Mouse (Mus musculus) CH12.LX (cell line): ENCODE data around the gene Snrpd3. TPM values are rescaled to one million over a fixed set of nuclear protein-coding genes. Genes with fewer than 3 reads are reported as not detected.

Experiments used
- DNase-seq: peaks from one replicate; pipeline ENCODE4 v3.0.0-alpha.2; 2013; ENCODE audit errors: extremely low read depth
- H3K27ac ChIP-seq: 2 replicates; pipeline ENCODE4 v1.5.1; 2012; ENCODE audit warnings: low read depth, mild to moderate bottlenecking, control low read depth, moderate library complexity; ENCODE audit not compliant: insufficient read depth
- H3K27me3 ChIP-seq: replicated peaks from 2 replicates; pipeline ENCODE3; 2012; ENCODE audit warnings: inconsistent platforms
- H3K36me3 ChIP-seq, 2 experiments: replicated peaks in 1 of 2; 2 replicates each; pipeline versions ENCODE3 to v1.6.1; 2012; ENCODE audit warnings: inconsistent platforms in 1 of 2, low read length in 1 of 2, mild to moderate bottlenecking in 1 of 2, mixed read lengths in 1 of 2, moderate library complexity in 1 of 2; ENCODE audit not compliant: control insufficient read depth in 1 of 2, insufficient read depth in 1 of 2
- H3K4me1 ChIP-seq, 2 experiments: 2 replicates each; pipeline ENCODE4 v1.6.1; 2012; ENCODE audit warnings: inconsistent platforms in 1 of 2, moderate library complexity in 1 of 2; ENCODE audit not compliant: insufficient read depth in 2 of 2, control insufficient read depth in 1 of 2
- H3K4me2 ChIP-seq: 2 replicates; pipeline ENCODE4 v1.6.1; 2012; ENCODE audit warnings: low read depth, mild to moderate bottlenecking, control low read depth; ENCODE audit not compliant: poor library complexity, insufficient read depth, severe bottlenecking
- H3K4me3 ChIP-seq, 3 experiments: fragments of 150-350 bp in 1 of 3; sonication (generic) in 1 of 3; replicated peaks in 1 of 3; 2 replicates each; pipeline versions ENCODE3 to v1.5.1; 2011 to 2012; ENCODE audit warnings: low read depth in 2 of 3, low read length in 2 of 3, mild to moderate bottlenecking in 2 of 3, moderate library complexity in 2 of 3, control low read depth in 1 of 3, improper control_type of control experiment in 1 of 3, inconsistent platforms in 1 of 3, mixed read lengths in 1 of 3; ENCODE audit not compliant: poor library complexity in 1 of 3
- H3K79me2 ChIP-seq: replicated peaks from 2 replicates; pipeline ENCODE4 v1.6.1; 2012; ENCODE audit warnings: mild to moderate bottlenecking, moderate library complexity; ENCODE audit not compliant: control insufficient read depth, poor library complexity, insufficient read depth, severe bottlenecking; ENCODE audit errors: extremely low read depth
- H3K9ac ChIP-seq: 2 replicates; pipeline ENCODE4 v1.6.1; 2012; ENCODE audit warnings: low read depth, mild to moderate bottlenecking, control low read depth, moderate library complexity; ENCODE audit not compliant: insufficient read depth
- H3K9me3 ChIP-seq: replicated peaks from 2 replicates; pipeline ENCODE3; 2012; ENCODE audit warnings: low read length, inconsistent platforms, mixed read lengths
- BHLHE40 ChIP-seq: IDR thresholded peaks from 2 replicates; pipeline ENCODE4 v1.6.1; 2011; ENCODE audit warnings: mild to moderate bottlenecking, low read depth, low read length, improper control_type of control experiment
- CHD2 ChIP-seq: IDR thresholded peaks from 2 replicates; pipeline ENCODE4 v1.6.1; 2011; ENCODE audit warnings: low read length, improper control_type of control experiment
- CTCF ChIP-seq, 2 experiments: IDR thresholded peaks in 1 of 2; conservative IDR thresholded peaks in 1 of 2; 2 replicates each; pipeline ENCODE4 v1.5.1; 2011 to 2012; ENCODE audit warnings: low read depth in 2 of 2, low read length in 2 of 2, improper control_type of control experiment in 1 of 2, inconsistent platforms in 1 of 2, mild to moderate bottlenecking in 1 of 2, moderate library complexity in 1 of 2
- ELF1 ChIP-seq: IDR thresholded peaks from 2 replicates; pipeline ENCODE4 v1.6.1; 2014; ENCODE audit warnings: low read depth, mild to moderate bottlenecking, inconsistent platforms, low read length, improper control_type of control experiment
- EP300 ChIP-seq: IDR thresholded peaks from 2 replicates; pipeline ENCODE4 v1.6.1; 2011; ENCODE audit warnings: low read length, improper control_type of control experiment
- ETS1 ChIP-seq: conservative IDR thresholded peaks from 2 replicates; pipeline ENCODE4 v1.6.1; 2012; ENCODE audit warnings: low read depth, mild to moderate bottlenecking, inconsistent platforms, low read length, improper control_type of control experiment, moderate library complexity
- GABPA ChIP-seq: IDR thresholded peaks from 2 replicates; pipeline ENCODE4 v1.6.1; 2012; ENCODE audit warnings: low read depth, low read length, improper control_type of control experiment, inconsistent platforms; ENCODE audit not compliant: insufficient replicate concordance
- HCFC1 ChIP-seq: IDR thresholded peaks from 2 replicates; pipeline ENCODE4 v1.6.1; 2012; ENCODE audit warnings: low read depth, mild to moderate bottlenecking, inconsistent platforms, low read length, improper control_type of control experiment
- IRF4 ChIP-seq: IDR thresholded peaks from 2 replicates; pipeline ENCODE4 v1.6.1; 2014; ENCODE audit warnings: low read depth, mild to moderate bottlenecking, inconsistent platforms, low read length, improper control_type of control experiment
- JUND ChIP-seq: conservative IDR thresholded peaks from 2 replicates; pipeline ENCODE4 v1.6.1; 2011; ENCODE audit warnings: low read depth, low read length, improper control_type of control experiment
- MAFK ChIP-seq: IDR thresholded peaks from 2 replicates; pipeline ENCODE4 v1.6.1; 2011; ENCODE audit warnings: low read length, improper control_type of control experiment; ENCODE audit not compliant: insufficient replicate concordance
- MAX ChIP-seq: IDR thresholded peaks from 2 replicates; pipeline ENCODE4 v1.6.1; 2011; ENCODE audit warnings: low read length, improper control_type of control experiment
- MEF2A ChIP-seq: IDR thresholded peaks from 2 replicates; pipeline ENCODE4 v1.6.1; 2014; ENCODE audit warnings: low read depth, mild to moderate bottlenecking, inconsistent platforms, low read length, improper control_type of control experiment, borderline replicate concordance
- MXI1 ChIP-seq: IDR thresholded peaks from 2 replicates; pipeline ENCODE4 v1.6.1; 2011; ENCODE audit warnings: mild to moderate bottlenecking, low read depth, low read length, improper control_type of control experiment
- MYC ChIP-seq: IDR thresholded peaks from 2 replicates; pipeline ENCODE4 v1.6.1; 2011; ENCODE audit warnings: low read depth, mild to moderate bottlenecking, improper control_type of control experiment, low read length
- NELFE ChIP-seq: IDR thresholded peaks from 2 replicates; pipeline ENCODE4 v1.6.1; 2011; ENCODE audit warnings: low read depth, low read length, improper control_type of control experiment
- NRF1 ChIP-seq: IDR thresholded peaks from 2 replicates; pipeline ENCODE4 v1.6.1; 2014; ENCODE audit warnings: low read depth, mild to moderate bottlenecking, inconsistent platforms, low read length, improper control_type of control experiment, moderate library complexity
- POLR2A ChIP-seq: IDR thresholded peaks from 2 replicates; pipeline ENCODE4 v1.6.1; 2011; ENCODE audit warnings: low read depth, mild to moderate bottlenecking, improper control_type of control experiment, low read length
- POLR2AphosphoS2 ChIP-seq: IDR thresholded peaks from 2 replicates; pipeline ENCODE4 v1.6.1; 2011; ENCODE audit warnings: low read depth, low read length, improper control_type of control experiment
- RCOR1 ChIP-seq: conservative IDR thresholded peaks from 2 replicates; pipeline ENCODE4 v1.6.1; 2012; ENCODE audit warnings: low read depth, mild to moderate bottlenecking, inconsistent platforms, low read length, improper control_type of control experiment
- SIN3A ChIP-seq: IDR thresholded peaks from 2 replicates; pipeline ENCODE4 v1.6.1; 2012; ENCODE audit warnings: low read length, improper control_type of control experiment, inconsistent platforms
- SMC3 ChIP-seq: IDR thresholded peaks from 2 replicates; pipeline ENCODE4 v1.6.1; 2011; ENCODE audit warnings: low read depth, low read length, improper control_type of control experiment
- TBP ChIP-seq: conservative IDR thresholded peaks from 2 replicates; pipeline ENCODE4 v1.6.1; 2011; ENCODE audit warnings: low read depth, low read length, improper control_type of control experiment
- TCF12 ChIP-seq: IDR thresholded peaks from 2 replicates; pipeline ENCODE4 v1.6.1; 2014; ENCODE audit warnings: low read depth, mild to moderate bottlenecking, inconsistent platforms, low read length, improper control_type of control experiment
- USF1 ChIP-seq: IDR thresholded peaks from 2 replicates; pipeline ENCODE4 v1.6.1; 2014; ENCODE audit warnings: low read depth, mild to moderate bottlenecking, inconsistent platforms, low read length, improper control_type of control experiment
- ZC3H11A ChIP-seq: IDR thresholded peaks from 2 replicates; pipeline ENCODE4 v1.6.1; 2012; ENCODE audit warnings: low read depth, mild to moderate bottlenecking, inconsistent platforms, low read length, improper control_type of control experiment
- ZMIZ1 ChIP-seq: IDR thresholded peaks from 2 replicates; pipeline ENCODE4 v1.6.1; 2012; ENCODE audit warnings: low read depth, mild to moderate bottlenecking, inconsistent platforms, low read length, improper control_type of control experiment
- dilution Hi-C: fragments of 300-500 bp; cut with MboI; formaldehyde crosslinking; loops from 2 replicates; pipeline ENCODE4 v1.14.3; 2020; ENCODE audit warnings: low sequenced_read_pairs; ENCODE audit not compliant: extremely low pct_unique_long_range_greater_than_20kb, extremely low pct_ligation_motif_present
- in situ Hi-C: fragments of 300-500 bp; cut with MboI; formaldehyde crosslinking; loops from 3 replicates; pipeline ENCODE4 v1.14.3; 2019; ENCODE audit warnings: low sequenced_read_pairs, low pct_ligation_motif_present, low pct_unique_long_range_greater_than_20kb, mixed read lengths
- polyA plus RNA-seq: library from polyadenylated mRNA; unstranded; fragments of >175 nt; gene quantifications from 2 replicates; pipeline ENCODE4 v1.2.1, GENCODE M21; 2012; ENCODE audit warnings: low read depth; ENCODE audit not compliant: insufficient read length
- total RNA-seq, 2 experiments: library from RNA; depleted of rRNA; stranded (reverse); fragments of 300-350 nt in 1 of 2; fragments of >200 nt in 1 of 2; gene quantifications; 2 replicates each; pipeline ENCODE4 v1.2.3; 2012 to 2014

Snrpd3 gene
- total and polyA plus RNA-seq, 3 experiments: 57.8 to 554 (median 101) TPM

- no peaks in the 10 kb centered on the region for H3K9me3 ChIP-seq
- in situ Hi-C loops (no loop called here), dilution Hi-C loops (no loop called here)
- peaks cover 46 to 82% of the 10 kb centered on the region in 2 experiments for H3K36me3 ChIP-seq
- no peaks in the 10 kb centered on the region for H3K27me3 ChIP-seq
- peaks cover 14 to 40% of the 10 kb centered on the region in 2 experiments for H3K4me1 ChIP-seq
- peak overlapping the region; percentile 59; the same call in 1 of the 2 replicates for H3K4me2 ChIP-seq
- no peak overlapping the region for H3K4me3 ChIP-seq
- H3K79me2 ChIP-seq: peaks cover 50% of the 10 kb centered on the region
- H3K27ac ChIP-seq: peak overlapping the region; percentile 9; the same call in 1 of the 2 replicates
- TF ChIP-seq USF1 (no peak), CTCF (conservative IDR thresholded peaks at IDR 0.05 in 1 of 2, IDR thresholded peaks at IDR 0.05 in 1 of 2; ENCODE audit: low read depth in 2 of 2, low read length in 2 of 2) (0 out of 4 replicates have a peak, but pooled peaks of 1 of the 2 experiments have one; percentile 1), CHD2 (no peak), ELF1 (no peak; the same call in 1 of the 2 replicates), ZC3H11A (no peak), MAX (no peak), MYC (no peak), NELFE (no peak), SIN3A (no peak), POLR2A (no peak), ETS1 (no peak), MEF2A (0 out of 2 replicates have a peak, but pooled peaks have one; percentile 43), HCFC1 (no peak), IRF4 (peak; percentile 60), POLR2AphosphoS2 (no peak), EP300 (peak; percentile 62), JUND (no peak), MXI1 (no peak), GABPA (no peak), ZMIZ1 (no peak), MAFK (no peak), RCOR1 (no peak), SMC3 (no peak), TCF12 (no peak), BHLHE40 (no peak), TBP (0 out of 2 replicates have a peak, but pooled peaks have one; percentile 29), NRF1 (no peak)
- peak; percentile 33 for DNase-seq
- H3K9ac ChIP-seq: no peak overlapping the region
Observed at GRCm38 (mm10) chr10:75530322-75530721, 13.0 kb downstream of the Snrpd3 start.
